Mouse (Mus musculus) CH12.LX (cell line): ENCODE results near the gene Olfr417. TPM values are rescaled to one million over a fixed set of nuclear protein-coding genes. Genes with fewer than 3 reads are reported as not detected.

Source experiments
- DNase-seq: peaks from one replicate; pipeline ENCODE4 v3.0.0-alpha.2; 2013; ENCODE audit errors: extremely low read depth
- H3K27ac ChIP-seq: 2 replicates; pipeline ENCODE4 v1.5.1; 2012; ENCODE audit warnings: low read depth, mild to moderate bottlenecking, control low read depth, moderate library complexity; ENCODE audit not compliant: insufficient read depth
- H3K27me3 ChIP-seq: replicated peaks from 2 replicates; pipeline ENCODE3; 2012; ENCODE audit warnings: inconsistent platforms
- H3K36me3 ChIP-seq, 2 experiments: replicated peaks in 1 of 2; 2 replicates each; pipeline versions ENCODE3 to v1.6.1; 2012; ENCODE audit warnings: inconsistent platforms in 1 of 2, low read length in 1 of 2, mild to moderate bottlenecking in 1 of 2, mixed read lengths in 1 of 2, moderate library complexity in 1 of 2; ENCODE audit not compliant: control insufficient read depth in 1 of 2, insufficient read depth in 1 of 2
- H3K4me1 ChIP-seq, 2 experiments: 2 replicates each; pipeline ENCODE4 v1.6.1; 2012; ENCODE audit warnings: inconsistent platforms in 1 of 2, moderate library complexity in 1 of 2; ENCODE audit not compliant: insufficient read depth in 2 of 2, control insufficient read depth in 1 of 2
- H3K4me2 ChIP-seq: 2 replicates; pipeline ENCODE4 v1.6.1; 2012; ENCODE audit warnings: low read depth, mild to moderate bottlenecking, control low read depth; ENCODE audit not compliant: poor library complexity, insufficient read depth, severe bottlenecking
- H3K4me3 ChIP-seq, 3 experiments: fragments of 150-350 bp in 1 of 3; sonication (generic) in 1 of 3; replicated peaks in 1 of 3; 2 replicates each; pipeline versions ENCODE3 to v1.5.1; 2011 to 2012; ENCODE audit warnings: low read depth in 2 of 3, low read length in 2 of 3, mild to moderate bottlenecking in 2 of 3, moderate library complexity in 2 of 3, control low read depth in 1 of 3, improper control_type of control experiment in 1 of 3, inconsistent platforms in 1 of 3, mixed read lengths in 1 of 3; ENCODE audit not compliant: poor library complexity in 1 of 3
- H3K79me2 ChIP-seq: replicated peaks from 2 replicates; pipeline ENCODE4 v1.6.1; 2012; ENCODE audit warnings: mild to moderate bottlenecking, moderate library complexity; ENCODE audit not compliant: control insufficient read depth, poor library complexity, insufficient read depth, severe bottlenecking; ENCODE audit errors: extremely low read depth
- H3K9ac ChIP-seq: 2 replicates; pipeline ENCODE4 v1.6.1; 2012; ENCODE audit warnings: low read depth, mild to moderate bottlenecking, control low read depth, moderate library complexity; ENCODE audit not compliant: insufficient read depth
- H3K9me3 ChIP-seq: replicated peaks from 2 replicates; pipeline ENCODE3; 2012; ENCODE audit warnings: low read length, inconsistent platforms, mixed read lengths
- BHLHE40 ChIP-seq: IDR thresholded peaks from 2 replicates; pipeline ENCODE4 v1.6.1; 2011; ENCODE audit warnings: mild to moderate bottlenecking, low read depth, low read length, improper control_type of control experiment
- CHD2 ChIP-seq: IDR thresholded peaks from 2 replicates; pipeline ENCODE4 v1.6.1; 2011; ENCODE audit warnings: low read length, improper control_type of control experiment
- CTCF ChIP-seq, 2 experiments: IDR thresholded peaks in 1 of 2; conservative IDR thresholded peaks in 1 of 2; 2 replicates each; pipeline ENCODE4 v1.5.1; 2011 to 2012; ENCODE audit warnings: low read depth in 2 of 2, low read length in 2 of 2, improper control_type of control experiment in 1 of 2, inconsistent platforms in 1 of 2, mild to moderate bottlenecking in 1 of 2, moderate library complexity in 1 of 2
- E2F4 ChIP-seq: IDR thresholded peaks from 2 replicates; pipeline ENCODE4 v1.6.1; 2011; ENCODE audit warnings: low read depth, low read length, improper control_type of control experiment; ENCODE audit not compliant: insufficient replicate concordance
- EP300 ChIP-seq: IDR thresholded peaks from 2 replicates; pipeline ENCODE4 v1.6.1; 2011; ENCODE audit warnings: low read length, improper control_type of control experiment
- ETS1 ChIP-seq: conservative IDR thresholded peaks from 2 replicates; pipeline ENCODE4 v1.6.1; 2012; ENCODE audit warnings: low read depth, mild to moderate bottlenecking, inconsistent platforms, low read length, improper control_type of control experiment, moderate library complexity
- JUND ChIP-seq: conservative IDR thresholded peaks from 2 replicates; pipeline ENCODE4 v1.6.1; 2011; ENCODE audit warnings: low read depth, low read length, improper control_type of control experiment
- KAT2A ChIP-seq: IDR thresholded peaks from 2 replicates; pipeline ENCODE4 v1.6.1; 2012; ENCODE audit warnings: low read length, improper control_type of control experiment, inconsistent platforms; ENCODE audit not compliant: insufficient replicate concordance
- MAFK ChIP-seq: IDR thresholded peaks from 2 replicates; pipeline ENCODE4 v1.6.1; 2011; ENCODE audit warnings: low read length, improper control_type of control experiment; ENCODE audit not compliant: insufficient replicate concordance
- MAX ChIP-seq: IDR thresholded peaks from 2 replicates; pipeline ENCODE4 v1.6.1; 2011; ENCODE audit warnings: low read length, improper control_type of control experiment
- MAZ ChIP-seq: IDR thresholded peaks from 2 replicates; pipeline ENCODE4 v1.6.1; 2012; ENCODE audit warnings: low read depth, mild to moderate bottlenecking, inconsistent platforms, low read length, improper control_type of control experiment, moderate library complexity
- MEF2A ChIP-seq: IDR thresholded peaks from 2 replicates; pipeline ENCODE4 v1.6.1; 2014; ENCODE audit warnings: low read depth, mild to moderate bottlenecking, inconsistent platforms, low read length, improper control_type of control experiment, borderline replicate concordance
- MXI1 ChIP-seq: IDR thresholded peaks from 2 replicates; pipeline ENCODE4 v1.6.1; 2011; ENCODE audit warnings: mild to moderate bottlenecking, low read depth, low read length, improper control_type of control experiment
- MYC ChIP-seq: IDR thresholded peaks from 2 replicates; pipeline ENCODE4 v1.6.1; 2011; ENCODE audit warnings: low read depth, mild to moderate bottlenecking, improper control_type of control experiment, low read length
- NELFE ChIP-seq: IDR thresholded peaks from 2 replicates; pipeline ENCODE4 v1.6.1; 2011; ENCODE audit warnings: low read depth, low read length, improper control_type of control experiment
- NRF1 ChIP-seq: IDR thresholded peaks from 2 replicates; pipeline ENCODE4 v1.6.1; 2014; ENCODE audit warnings: low read depth, mild to moderate bottlenecking, inconsistent platforms, low read length, improper control_type of control experiment, moderate library complexity
- POLR2A ChIP-seq: IDR thresholded peaks from 2 replicates; pipeline ENCODE4 v1.6.1; 2011; ENCODE audit warnings: low read depth, mild to moderate bottlenecking, improper control_type of control experiment, low read length
- RCOR1 ChIP-seq: conservative IDR thresholded peaks from 2 replicates; pipeline ENCODE4 v1.6.1; 2012; ENCODE audit warnings: low read depth, mild to moderate bottlenecking, inconsistent platforms, low read length, improper control_type of control experiment
- SIN3A ChIP-seq: IDR thresholded peaks from 2 replicates; pipeline ENCODE4 v1.6.1; 2012; ENCODE audit warnings: low read length, improper control_type of control experiment, inconsistent platforms
- SMC3 ChIP-seq: IDR thresholded peaks from 2 replicates; pipeline ENCODE4 v1.6.1; 2011; ENCODE audit warnings: low read depth, low read length, improper control_type of control experiment
- TCF12 ChIP-seq: IDR thresholded peaks from 2 replicates; pipeline ENCODE4 v1.6.1; 2014; ENCODE audit warnings: low read depth, mild to moderate bottlenecking, inconsistent platforms, low read length, improper control_type of control experiment
- USF1 ChIP-seq: IDR thresholded peaks from 2 replicates; pipeline ENCODE4 v1.6.1; 2014; ENCODE audit warnings: low read depth, mild to moderate bottlenecking, inconsistent platforms, low read length, improper control_type of control experiment
- USF2 ChIP-seq: conservative IDR thresholded peaks from 2 replicates; pipeline ENCODE4 v1.6.1; 2011; ENCODE audit warnings: low read depth, low read length, improper control_type of control experiment
- ZC3H11A ChIP-seq: IDR thresholded peaks from 2 replicates; pipeline ENCODE4 v1.6.1; 2012; ENCODE audit warnings: low read depth, mild to moderate bottlenecking, inconsistent platforms, low read length, improper control_type of control experiment
- ZKSCAN1 ChIP-seq: IDR thresholded peaks from 2 replicates; pipeline ENCODE4 v1.6.1; 2012; ENCODE audit warnings: low read depth, inconsistent platforms, low read length, improper control_type of control experiment, borderline replicate concordance
- ZMIZ1 ChIP-seq: IDR thresholded peaks from 2 replicates; pipeline ENCODE4 v1.6.1; 2012; ENCODE audit warnings: low read depth, mild to moderate bottlenecking, inconsistent platforms, low read length, improper control_type of control experiment
- ZNF384 ChIP-seq: IDR thresholded peaks from 2 replicates; pipeline ENCODE4 v1.6.1; 2012; ENCODE audit warnings: low read depth, low read length, improper control_type of control experiment, inconsistent platforms
- dilution Hi-C: fragments of 300-500 bp; cut with MboI; formaldehyde crosslinking; loops from 2 replicates; pipeline ENCODE4 v1.14.3; 2020; ENCODE audit warnings: low sequenced_read_pairs; ENCODE audit not compliant: extremely low pct_unique_long_range_greater_than_20kb, extremely low pct_ligation_motif_present
- in situ Hi-C: fragments of 300-500 bp; cut with MboI; formaldehyde crosslinking; loops from 3 replicates; pipeline ENCODE4 v1.14.3; 2019; ENCODE audit warnings: low sequenced_read_pairs, low pct_ligation_motif_present, low pct_unique_long_range_greater_than_20kb, mixed read lengths
- polyA plus RNA-seq: library from polyadenylated mRNA; unstranded; fragments of >175 nt; gene quantifications from 2 replicates; pipeline ENCODE4 v1.2.1, GENCODE M21; 2012; ENCODE audit warnings: low read depth; ENCODE audit not compliant: insufficient read length
- total RNA-seq, 2 experiments: library from RNA; depleted of rRNA; stranded (reverse); fragments of 300-350 nt in 1 of 2; fragments of >200 nt in 1 of 2; gene quantifications; 2 replicates each; pipeline ENCODE4 v1.2.3; 2012 to 2014

The Olfr417 gene
- total and polyA plus RNA-seq, 3 experiments, result not detected

- Histone ChIP-seq H3K36me3 (no peaks in the 10 kb centered on the region), H3K27me3 (no peaks in the 10 kb centered on the region), H3K9me3 (no peaks in the 10 kb centered on the region), H3K4me2 (no peak overlapping the region), H3K79me2 (no peaks in the 10 kb centered on the region), H3K9ac (no peak overlapping the region), H3K27ac (no peak overlapping the region), H3K4me1 (no peaks in the 10 kb centered on the region), H3K4me3 (no peak overlapping the region)
- dilution Hi-C loops (no loop called here), in situ Hi-C loops (no loop called here)
- DNase-seq, result no peak
- TF ChIP-seq CTCF (conservative IDR thresholded peaks at IDR 0.05 in 1 of 2, IDR thresholded peaks at IDR 0.05 in 1 of 2; ENCODE audit: low read depth in 2 of 2, low read length in 2 of 2) (no peak), ZKSCAN1 (no peak), POLR2A (no peak), ETS1 (no peak), NRF1 (no peak), NELFE (no peak), KAT2A (no peak), SIN3A (no peak), JUND (no peak), EP300 (no peak), USF1 (no peak), ZC3H11A (no peak), MEF2A (no peak), MAFK (no peak), E2F4 (no peak), CHD2 (no peak), SMC3 (no peak), MAX (no peak), ZNF384 (no peak)
These were observed 58.0 kb downstream of the Olfr417 start for GRCm38 (mm10) chr1:174422959-174423358.

GRCm38 (mm10) chr1:174423764-174424163 lies 58.8 kb downstream of the Olfr417 start, which contains the start of gene Olfr414:
TSS of gene Olfr414 (plus strand) at chr1:174424064.
- dilution Hi-C loops, result no loop called here

More at GRCm38 (mm10) chr1:174423764-174424163, 58.8 kb downstream of the Olfr417 start, which contains the start of gene Olfr414:
- Histone ChIP-seq H3K4me2 (no peak within 1 kb of the TSS), H3K9ac (no peak within 1 kb of the TSS), H3K9me3 (no peaks in the 10 kb centered on the region), H3K4me3 (no peak within 1 kb of the TSS), H3K36me3 (no peaks in the 10 kb centered on the region), H3K27me3 (no peaks in the 10 kb centered on the region), H3K4me1 (no peaks in the 10 kb centered on the region), H3K27ac (no peak within 1 kb of the TSS), H3K79me2 (no peaks in the 10 kb centered on the region)
- in situ Hi-C loops, result no loop called here
- TF ChIP-seq SIN3A (no peak), MEF2A (no peak), ZMIZ1 (no peak), TCF12 (no peak), SMC3 (no peak), NELFE (no peak), E2F4 (no peak), NRF1 (no peak), USF2 (no peak), BHLHE40 (no peak), CHD2 (no peak), EP300 (no peak), MXI1 (no peak), ETS1 (no peak), ZNF384 (no peak), RCOR1 (no peak), MAZ (no peak), MYC (no peak), ZKSCAN1 (no peak)
- DNase-seq, result no peak
